Mouse (Mus musculus): ENCODE results near the gene Gtdc1. TPM values are rescaled to one million over a fixed set of nuclear protein-coding genes. Genes with fewer than 3 reads are reported as not detected.

Gtdc1 gene
- polyA plus RNA-seq, 1 experiment from 2014 or later, result 10.2 TPM

- Histone ChIP-seq H3K27ac (peak overlapping the region; percentile 34; the same call in 1 of the 2 replicates), H3K9me3 (no peaks in the 10 kb centered on the region)
- 45% methylated on average over 6 of the region's 6 CpGs for WGBS
Observed at GRCm38 (mm10) chr2:44559242-44559944, 368.1 kb downstream of the Gtdc1 start.

GRCm38 (mm10) chr2:44557669-44558281 lies 369.7 kb downstream of the Gtdc1 start:
- Histone ChIP-seq H3K4me3 (replicated peaks) (no peak overlapping the region), H3K9me3 (no peaks in the 10 kb centered on the region), H3K4me1 (replicated peaks) (peaks cover 12% of the 10 kb centered on the region), H3K27me3 (replicated peaks) (0 out of 2 replicates have a peak, but pooled peaks cover 9% of the 10 kb centered on the region), H3K4me2 (replicated peaks) (peak overlapping the region; percentile 92), H3K36me3 (no peaks in the 10 kb centered on the region), H3K9ac (no peak overlapping the region), H3K27ac (peak overlapping the region; percentile 75)
- ATAC-seq, result no peak
- 49% methylated on average over 12 of the region's 12 CpGs for WGBS

More at GRCm38 (mm10) chr2:44559242-44559944, 368.1 kb downstream of the Gtdc1 start:
- peaks cover 12% of the 10 kb centered on the region for H3K4me1 ChIP-seq (replicated peaks)
- no peak overlapping the region for H3K4me2 ChIP-seq (replicated peaks)
- 0 out of 2 replicates have a peak, but pooled peaks cover 9% of the 10 kb centered on the region for H3K27me3 ChIP-seq (replicated peaks)
- no peak overlapping the region for H3K9ac ChIP-seq
- H3K4me3 ChIP-seq (replicated peaks), result no peak overlapping the region
- H3K36me3 ChIP-seq, result no peaks in the 10 kb centered on the region
- ATAC-seq, result peak; percentile 54; the same call in 1 of the 2 replicates

- ATAC-seq, result peak; percentile 61
- Histone ChIP-seq H3K4me2 (replicated peaks) (peak overlapping the region; percentile 92), H3K27me3 (replicated peaks) (0 out of 2 replicates have a peak, but pooled peaks cover 9% of the 10 kb centered on the region)
Observed at GRCm38 (mm10) chr2:44556861-44557592, 370.4 kb downstream of the Gtdc1 start.

GRCm38 (mm10) chr2:44554716-44555115 lies 372.7 kb downstream of the Gtdc1 start:
- Histone ChIP-seq H3K27me3 (replicated peaks) (0 out of 2 replicates have a peak, but pooled peaks cover 9% of the 10 kb centered on the region), H3K4me1 (replicated peaks) (peaks cover 9% of the 10 kb centered on the region), H3K27ac (no peak overlapping the region), H3K9me3 (no peaks in the 10 kb centered on the region), H3K4me2 (replicated peaks) (no peak overlapping the region), H3K9ac (no peak overlapping the region), H3K36me3 (no peaks in the 10 kb centered on the region), H3K4me3 (replicated peaks) (no peak overlapping the region)
- WGBS, result 41% methylated on average over 3 of the region's 3 CpGs
- peak; percentile 60 for ATAC-seq

More at GRCm38 (mm10) chr2:44556861-44557592, 370.4 kb downstream of the Gtdc1 start:
- Histone ChIP-seq H3K9ac (peak overlapping the region; percentile 55), H3K27ac (peak overlapping the region; percentile 82), H3K4me3 (replicated peaks) (peak overlapping the region; percentile 44), H3K4me1 (replicated peaks) (peaks cover 12% of the 10 kb centered on the region), H3K9me3 (no peaks in the 10 kb centered on the region), H3K36me3 (no peaks in the 10 kb centered on the region)
- WGBS, result 3% methylated on average over 42 of the region's 42 CpGs

- no peaks in the 10 kb centered on the region for H3K9me3 ChIP-seq
- no peaks in the 10 kb centered on the region for H3K27me3 ChIP-seq (replicated peaks)
- 73% methylated on average over 6 of the region's 6 CpGs for WGBS
- no peak for ATAC-seq
- no peak overlapping the region for H3K4me2 ChIP-seq (replicated peaks)
- no peaks in the 10 kb centered on the region for H3K4me1 ChIP-seq (replicated peaks)
- H3K4me3 ChIP-seq (replicated peaks), result no peak overlapping the region
- H3K9ac ChIP-seq, result no peak overlapping the region
- H3K36me3 ChIP-seq, result no peaks in the 10 kb centered on the region
- no peak overlapping the region for H3K27ac ChIP-seq
Observed at GRCm38 (mm10) chr2:44549311-44549710, 378.1 kb downstream of the Gtdc1 start.

- no peak for ATAC-seq
- Histone ChIP-seq H3K9ac (no peak overlapping the region), H3K27ac (no peak overlapping the region), H3K4me2 (replicated peaks) (no peak overlapping the region), H3K9me3 (no peaks in the 10 kb centered on the region), H3K36me3 (no peaks in the 10 kb centered on the region), H3K27me3 (replicated peaks) (no peaks in the 10 kb centered on the region), H3K4me3 (replicated peaks) (no peak overlapping the region), H3K4me1 (replicated peaks) (no peaks in the 10 kb centered on the region)
Observed at GRCm38 (mm10) chr2:44542775-44543174, 384.7 kb downstream of the Gtdc1 start.

- ATAC-seq, result no peak
Observed at GRCm38 (mm10) chr2:44541726-44542125, 385.7 kb downstream of the Gtdc1 start.

GRCm38 (mm10) chr2:44540881-44541280 lies 386.6 kb downstream of the Gtdc1 start:
- H3K4me2 ChIP-seq (replicated peaks), result no peak overlapping the region
- no peaks in the 10 kb centered on the region for H3K27me3 ChIP-seq (replicated peaks)
- no peaks in the 10 kb centered on the region for H3K36me3 ChIP-seq
- no peak for ATAC-seq
- H3K4me1 ChIP-seq (replicated peaks), result no peaks in the 10 kb centered on the region
- no peak overlapping the region for H3K9ac ChIP-seq
- no peak overlapping the region for H3K4me3 ChIP-seq (replicated peaks)
- WGBS, result 80% methylated on average over 6 of the region's 6 CpGs
- no peak overlapping the region for H3K27ac ChIP-seq
- no peaks in the 10 kb centered on the region for H3K9me3 ChIP-seq

More at GRCm38 (mm10) chr2:44541726-44542125, 385.7 kb downstream of the Gtdc1 start:
- 82% methylated on average over 6 of the region's 6 CpGs for WGBS
- H3K27ac ChIP-seq, result no peak overlapping the region
- H3K4me2 ChIP-seq (replicated peaks), result no peak overlapping the region
- no peaks in the 10 kb centered on the region for H3K9me3 ChIP-seq
- no peaks in the 10 kb centered on the region for H3K36me3 ChIP-seq
- no peak overlapping the region for H3K9ac ChIP-seq
- H3K4me3 ChIP-seq (replicated peaks), result no peak overlapping the region
- no peaks in the 10 kb centered on the region for H3K27me3 ChIP-seq (replicated peaks)
- no peaks in the 10 kb centered on the region for H3K4me1 ChIP-seq (replicated peaks)

- no peaks in the 10 kb centered on the region for H3K9me3 ChIP-seq
- H3K9ac ChIP-seq, result no peak overlapping the region
- H3K4me3 ChIP-seq (replicated peaks), result no peak overlapping the region
- no peak overlapping the region for H3K27ac ChIP-seq
- no peaks in the 10 kb centered on the region for H3K36me3 ChIP-seq
- H3K27me3 ChIP-seq (replicated peaks), result no peaks in the 10 kb centered on the region
- no peaks in the 10 kb centered on the region for H3K4me1 ChIP-seq (replicated peaks)
- ATAC-seq, result no peak
- no peak overlapping the region for H3K4me2 ChIP-seq (replicated peaks)
- WGBS, result 87% methylated on average over 5 of the region's 5 CpGs
Observed at GRCm38 (mm10) chr2:44539121-44539634, 388.3 kb downstream of the Gtdc1 start.

- H3K27me3 ChIP-seq (replicated peaks), result no peaks in the 10 kb centered on the region
- H3K4me1 ChIP-seq (replicated peaks), result no peaks in the 10 kb centered on the region
- H3K27ac ChIP-seq, result no peak overlapping the region
- H3K36me3 ChIP-seq, result no peaks in the 10 kb centered on the region
- no peak overlapping the region for H3K9ac ChIP-seq
- 81% methylated on average over 4 of the region's 4 CpGs for WGBS
- no peak for ATAC-seq
- H3K9me3 ChIP-seq, result no peaks in the 10 kb centered on the region
- no peak overlapping the region for H3K4me2 ChIP-seq (replicated peaks)
- no peak overlapping the region for H3K4me3 ChIP-seq (replicated peaks)
Observed at GRCm38 (mm10) chr2:44538135-44538534, 389.3 kb downstream of the Gtdc1 start.

- Histone ChIP-seq H3K9me3 (no peaks in the 10 kb centered on the region), H3K4me3 (replicated peaks) (no peak overlapping the region), H3K4me1 (replicated peaks) (no peaks in the 10 kb centered on the region), H3K27me3 (replicated peaks) (no peaks in the 10 kb centered on the region), H3K4me2 (replicated peaks) (no peak overlapping the region), H3K9ac (no peak overlapping the region), H3K27ac (no peak overlapping the region), H3K36me3 (no peaks in the 10 kb centered on the region)
- 95% methylated on average over 11 of the region's 11 CpGs for WGBS
- ATAC-seq, result no peak
Observed at GRCm38 (mm10) chr2:44535760-44536159, 391.7 kb downstream of the Gtdc1 start.

- Histone ChIP-seq H3K9ac (no peak overlapping the region), H3K36me3 (no peaks in the 10 kb centered on the region), H3K9me3 (no peaks in the 10 kb centered on the region), H3K4me1 (replicated peaks) (no peaks in the 10 kb centered on the region), H3K27me3 (replicated peaks) (no peaks in the 10 kb centered on the region), H3K27ac (no peak overlapping the region), H3K4me3 (replicated peaks) (no peak overlapping the region), H3K4me2 (replicated peaks) (no peak overlapping the region)
- WGBS, result 87% methylated on average over 10 of the region's 10 CpGs
- no peak for ATAC-seq
Observed at GRCm38 (mm10) chr2:44535136-44535675, 392.3 kb downstream of the Gtdc1 start.
